In the genomic region with DNA sequence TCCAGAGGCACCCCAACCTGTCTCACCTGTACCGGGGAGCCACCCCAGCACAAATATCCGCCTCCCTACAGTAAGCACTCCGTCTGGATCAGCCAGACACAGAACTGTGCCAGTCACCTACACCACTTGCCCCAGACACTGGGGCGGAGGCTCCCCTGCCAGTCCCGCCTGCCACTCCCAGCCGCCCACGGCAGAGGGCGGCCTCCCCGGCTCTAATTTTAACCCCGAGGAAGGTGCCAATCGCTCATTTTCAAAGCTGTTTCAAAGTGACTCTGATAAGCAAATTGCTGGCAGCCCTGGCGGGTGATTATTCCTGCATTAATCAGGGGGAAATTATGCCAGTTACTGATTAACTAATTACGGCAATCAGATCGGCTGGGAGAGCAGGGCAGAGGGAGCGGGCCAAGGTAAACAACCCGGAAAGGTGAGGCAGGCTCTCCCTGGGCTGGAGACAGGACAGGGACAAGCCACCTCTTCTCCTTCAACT, we compare ENCODE assay signal across 9 mouse cellular contexts. TPM values are rescaled to one million over a fixed set of nuclear protein-coding genes. Genes with fewer than 3 reads are reported as not detected.
A peak's percentile ranks its signal among the peaks of the same experiment; 100 is the strongest.
DNase-seq lines count a peak whose midpoint lies in the region; ATAC-seq and TF ChIP-seq lines count a peak whose summit lies in the region.
"Had no signal": no experiment of that assay in that cellular context is flagged by ENCODE, and none has a peak within 500 bp of the region (broad histone marks: within the 10 kb centered on the region; RNA-seq: fewer than 3 reads in every experiment).

No protein-coding gene starts in this region.

- H3K27ac ChIP-seq in cerebellum, adult 2 months (ENCODE audit: insufficient read depth, low read length): no peak overlapping the region
- H3K27ac ChIP-seq in heart, embryonic 12.5 days (ENCODE audit: poor library complexity, severe bottlenecking): no peak overlapping the region
- H3K27ac ChIP-seq in kidney, postnatal 0 days: no peak overlapping the region
- H3K27ac ChIP-seq: neural tube, embryonic 13.5 days had no signal

- no peak overlapping the region for H3K9ac ChIP-seq in heart, embryonic 12.5 days
- H3K9ac ChIP-seq in kidney, postnatal 0 days (ENCODE audit: low read depth, low read length): no peak overlapping the region
- H3K9ac ChIP-seq: neural tube, embryonic 13.5 days had no signal

- no peaks in the 10 kb centered on the region for H3K36me3 ChIP-seq in heart, embryonic 12.5 days
- H3K36me3 ChIP-seq in kidney, postnatal 0 days (ENCODE audit: insufficient read depth, low read length): no peaks in the 10 kb centered on the region
- H3K36me3 ChIP-seq: neural tube, embryonic 13.5 days had no signal

- WGBS in cerebellum, adult 2 months: 24% methylated on average over 16 of the region's 16 CpGs
- WGBS in heart, embryonic 12.5 days: 22% methylated on average over 16 of the region's 16 CpGs
- 26% methylated on average over 16 of the region's 16 CpGs for WGBS in kidney, postnatal 0 days
- WGBS in lung, adult 2 months: 23% methylated on average over 16 of the region's 16 CpGs

- no peak for ATAC-seq in heart, embryonic 12.5 days (ENCODE audit: insufficient number of reproducible peaks, low FRiP score)
- no peak; the same call in 1 of the 2 replicates for ATAC-seq in kidney, postnatal 0 days (replicated peaks; ENCODE audit: low FRiP score, low read depth)

- H3K9me3 ChIP-seq in heart, embryonic 12.5 days (replicated peaks): no peaks in the 10 kb centered on the region
- H3K9me3 ChIP-seq in kidney, postnatal 0 days (replicated peaks; ENCODE audit: low read length): no peaks in the 10 kb centered on the region
- H3K9me3 ChIP-seq: neural tube, embryonic 13.5 days had no signal

- peak overlapping the region; percentile 40 for H3K4me2 ChIP-seq in heart, embryonic 12.5 days
- H3K4me2 ChIP-seq in kidney, postnatal 0 days (ENCODE audit: low read length): no peak overlapping the region
- H3K4me2 ChIP-seq: neural tube, embryonic 13.5 days had no signal

- no peak overlapping the region for H3K4me3 ChIP-seq in cerebellum, adult 2 months (replicated peaks; ENCODE audit: insufficient read depth, low read depth, low read length)
- no peak overlapping the region; the same call in 1 of the 2 replicates for H3K4me3 ChIP-seq in heart, embryonic 12.5 days
- H3K4me3 ChIP-seq in kidney, postnatal 0 days (replicated peaks; ENCODE audit: low read depth, low read length): no peak overlapping the region
- H3K4me3 ChIP-seq in lung, adult 2 months (replicated peaks; ENCODE audit: extremely low read depth, low read depth, low read length): no peak overlapping the region
- H3K4me3 ChIP-seq: neural tube, embryonic 13.5 days had no signal

- no peak for TF ChIP-seq POLR2A in cerebellum, adult 2 months (IDR thresholded peaks at IDR 0.05; ENCODE audit: borderline replicate concordance, insufficient read depth, low read length)
- TF ChIP-seq POLR2A in lung, adult 2 months (IDR thresholded peaks at IDR 0.05; ENCODE audit: borderline replicate concordance, extremely low read depth, low read depth, low read length): no peak

- TF ChIP-seq CTCF in cerebellum, adult 2 months (IDR thresholded peaks at IDR 0.05; ENCODE audit: borderline replicate concordance, insufficient read depth, low read depth, low read length): peak; percentile 18; the same call in 1 of the 2 replicates
- peak; percentile 51; the same call in 1 of the 2 replicates for TF ChIP-seq CTCF in kidney, postnatal 0 days (IDR thresholded peaks at IDR 0.05; ENCODE audit: low read depth)
- TF ChIP-seq CTCF in lung, adult 2 months (IDR thresholded peaks at IDR 0.05; ENCODE audit: insufficient read depth, low read length): no peak

- peak; percentile 40 for DNase-seq in adrenal gland, postnatal 10 days
- no peak for DNase-seq in adrenal gland, adult 18-20 months (ENCODE audit: low spot score in 2 of 2)
- peak; percentile 68 for DNase-seq in A20 (ENCODE audit: low read depth, low spot score)
- DNase-seq in cerebellum, adult 2 months: peak; percentile 17 to 34
- DNase-seq in kidney, postnatal 0 days (ENCODE audit: low spot score): peak; percentile 46
- peak; percentile 25 for DNase-seq in lung, adult 2 months
- peak; percentile 40 for DNase-seq in urinary bladder, adult 2 months (ENCODE audit: low spot score)

- no peaks in the 10 kb centered on the region for H3K27me3 ChIP-seq in cerebellum, adult 2 months (ENCODE audit: control insufficient read depth, insufficient read depth, low read length)
- H3K27me3 ChIP-seq in heart, embryonic 12.5 days (replicated peaks): peaks cover 17% of the 10 kb centered on the region
- H3K27me3 ChIP-seq in kidney, postnatal 0 days (ENCODE audit: insufficient read depth, low read length): no peaks in the 10 kb centered on the region
- H3K27me3 ChIP-seq: neural tube, embryonic 13.5 days had no signal

- H3K4me1 ChIP-seq in cerebellum, adult 2 months (ENCODE audit: control insufficient read depth, insufficient read depth, low read length): no peaks in the 10 kb centered on the region; the same call in 1 of the 2 replicates
- peaks cover 11% of the 10 kb centered on the region for H3K4me1 ChIP-seq in heart, embryonic 12.5 days (replicated peaks)
- no peaks in the 10 kb centered on the region for H3K4me1 ChIP-seq in kidney, postnatal 0 days (replicated peaks; ENCODE audit: insufficient read depth, low read length)
- H3K4me1 ChIP-seq in lung, adult 2 months (ENCODE audit: control insufficient read depth, insufficient read depth, low read length): no peaks in the 10 kb centered on the region

RNA-seq across cellular contexts. Expression of a gene that starts 41.1 kb away (rescaled TPM):
- 1 to 10 TPM; 3.1 to 4.2 TPM for total RNA-seq in adrenal gland, postnatal 10 days (2021)
- total RNA-seq in adrenal gland, adult 18-20 months (2021): 1 to 10 TPM in 1 of 2 experiments, under 1 TPM in 1; 0.23 to 1.2 TPM
- polyA plus RNA-seq in cerebellum, adult 2 months (2012; rRNA removed): 8.0 and 11.5 TPM in 2 replicates
- 3.9 and 6.2 TPM in 2 replicates for polyA plus RNA-seq in heart, embryonic 12.5 days (2016; fragmentation: Nextera tagmentation; extraction: Ambion mirVana)
- 1.3 and 1.7 TPM in 2 replicates for polyA plus RNA-seq in kidney, postnatal 0 days (2015; fragmentation: Nextera tagmentation; extraction: Ambion mirVana)
- 3.9 and 4.4 TPM in 2 replicates for polyA plus RNA-seq in lung, adult 2 months (2012; rRNA removed)
- 4.0 and 5.6 TPM in 2 replicates for polyA plus RNA-seq in urinary bladder, adult 2 months (2012; rRNA removed)

Comparison
In these comparisons a context has a peak if more than half of its experiments do, and no peak if none do; other contexts are left out.
1. DNase-seq: peak in adrenal gland, postnatal 10 days (single experiment), A20 (single experiment), cerebellum, adult 2 months (2 of 2), kidney, postnatal 0 days (single experiment), lung, adult 2 months (single experiment) and urinary bladder, adult 2 months (single experiment); none in adrenal gland, adult 18-20 months (0 of 2).